Mouse (Mus musculus) MEL (cell line): ENCODE measurements around the gene Tmc8.
"Not testable (repeated sequence)": the region's sequence is repeated elsewhere in the genome, so short reads cannot be mapped to it uniquely, and the experiment has no call there.

Experiments used
- CTCF ChIP-seq, 3 experiments: IDR thresholded peaks in 2 of 3; conservative IDR thresholded peaks in 1 of 3; 2 replicates each; pipeline ENCODE4 v1.5.1; 2011 to 2012; ENCODE audit warnings: low read length in 3 of 3, low read depth in 2 of 3, mild to moderate bottlenecking in 2 of 3, improper control_type of control experiment in 1 of 3, inconsistent platforms in 1 of 3, mixed read lengths in 1 of 3, moderate library complexity in 1 of 3; ENCODE audit not compliant: control insufficient read depth in 1 of 3, insufficient read depth in 1 of 3, poor library complexity in 1 of 3, severe bottlenecking in 1 of 3
- MAFK ChIP-seq: IDR thresholded peaks from 2 replicates; pipeline ENCODE4 v1.6.1; 2011; ENCODE audit warnings: low read depth, mild to moderate bottlenecking, low read length, improper control_type of control experiment, borderline replicate concordance
- RCOR1 ChIP-seq: IDR thresholded peaks from 2 replicates; pipeline ENCODE4 v1.6.1; 2012; ENCODE audit warnings: low read depth, mild to moderate bottlenecking, inconsistent platforms, low read length, improper control_type of control experiment
- UBTF ChIP-seq: IDR thresholded peaks from 2 replicates; pipeline ENCODE4 v1.6.1; 2012; ENCODE audit warnings: low read depth, mild to moderate bottlenecking, inconsistent platforms, low read length, improper control_type of control experiment, moderate library complexity, borderline replicate concordance; ENCODE audit not compliant: insufficient read depth

- TF ChIP-seq RCOR1; CTCF (IDR thresholded peaks at IDR 0.05 in 2 of 3, conservative IDR thresholded peaks at IDR 0.05 in 1 of 3; ENCODE audit: control insufficient read depth in 1 of 3, insufficient read depth in 1 of 3, low read depth in 2 of 3, low read length in 3 of 3, poor library complexity in 1 of 3, severe bottlenecking in 1 of 3); MAFK; UBTF: not testable (repeated sequence)
These were observed 51.6 kb downstream of the Tmc8 start for GRCm38 (mm10) chr11:117833509-117833908.
